Mouse (Mus musculus) left cerebral cortex, adult 8-10 months (tissue): ENCODE data around the gene Sprn. TPM values are rescaled to one million over a fixed set of nuclear protein-coding genes. Genes with fewer than 3 reads are reported as not detected.
"Not testable (repeated sequence)": the region's sequence is repeated elsewhere in the genome, so short reads cannot be mapped to it uniquely, and the experiment has no call there.

ENCODE experiments used
- DNase-seq, 2 experiments: peaks; one replicate each; pipeline ENCODE4 v3.0.0; 2022; ENCODE audit warnings: low spot score in 2 of 2
- total RNA-seq, 4 experiments: library from RNA; stranded (reverse); gene quantifications; 2 replicates each; pipeline ENCODE4 v1.2.4; 2022

Sprn gene
- total RNA-seq, 4 experiments from 2014 or later, result 121 to 142 (median 130) TPM

DNA sequence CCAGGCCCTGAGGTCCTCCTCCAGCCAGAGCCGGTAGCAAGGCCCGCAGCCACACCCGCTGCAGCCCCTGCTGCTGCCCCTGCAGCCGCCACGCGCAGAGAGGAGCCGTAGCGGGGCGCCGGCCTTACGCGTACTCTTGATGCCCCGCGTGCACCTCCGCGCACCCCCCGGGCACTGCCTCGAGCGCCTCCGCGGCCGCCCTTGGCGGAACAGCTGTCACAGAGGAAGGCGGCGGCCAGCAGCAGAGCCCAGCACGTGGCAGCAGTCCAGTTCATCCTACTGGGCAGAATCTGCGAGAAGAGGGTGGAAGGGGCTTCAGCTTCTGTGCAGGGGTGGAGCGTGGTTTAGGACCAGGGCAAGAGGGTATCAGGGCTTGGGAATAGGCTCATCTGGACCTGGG, 1.3 kb downstream of the Sprn start:
- peak in 1 of 2 experiments; percentile 54 for DNase-seq

- DNase-seq, result no peak
Observed at GRCm38 (mm10) chr7:140144550-140144949, 10.1 kb downstream of the Sprn start.

- no peak for DNase-seq
Observed at GRCm38 (mm10) chr7:140141350-140141749, 13.3 kb downstream of the Sprn start.

DNA sequence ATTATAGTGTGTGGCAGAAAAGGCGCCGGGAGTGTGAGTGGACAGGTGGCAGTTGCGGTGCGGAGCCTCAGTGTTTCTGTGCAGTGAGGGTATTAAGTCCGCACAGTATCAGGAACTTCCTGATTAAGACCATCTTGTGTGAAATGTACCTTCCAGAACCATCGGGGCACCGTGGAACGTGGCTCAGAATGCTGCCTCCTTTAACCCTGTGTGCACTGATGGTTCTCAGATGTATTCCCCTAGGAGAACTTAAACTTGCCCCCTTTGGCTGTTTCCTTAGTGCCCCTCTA, 16.7 kb downstream of the Sprn start:
- DNase-seq, result peak in 1 of 2 experiments; percentile 43

DNA sequence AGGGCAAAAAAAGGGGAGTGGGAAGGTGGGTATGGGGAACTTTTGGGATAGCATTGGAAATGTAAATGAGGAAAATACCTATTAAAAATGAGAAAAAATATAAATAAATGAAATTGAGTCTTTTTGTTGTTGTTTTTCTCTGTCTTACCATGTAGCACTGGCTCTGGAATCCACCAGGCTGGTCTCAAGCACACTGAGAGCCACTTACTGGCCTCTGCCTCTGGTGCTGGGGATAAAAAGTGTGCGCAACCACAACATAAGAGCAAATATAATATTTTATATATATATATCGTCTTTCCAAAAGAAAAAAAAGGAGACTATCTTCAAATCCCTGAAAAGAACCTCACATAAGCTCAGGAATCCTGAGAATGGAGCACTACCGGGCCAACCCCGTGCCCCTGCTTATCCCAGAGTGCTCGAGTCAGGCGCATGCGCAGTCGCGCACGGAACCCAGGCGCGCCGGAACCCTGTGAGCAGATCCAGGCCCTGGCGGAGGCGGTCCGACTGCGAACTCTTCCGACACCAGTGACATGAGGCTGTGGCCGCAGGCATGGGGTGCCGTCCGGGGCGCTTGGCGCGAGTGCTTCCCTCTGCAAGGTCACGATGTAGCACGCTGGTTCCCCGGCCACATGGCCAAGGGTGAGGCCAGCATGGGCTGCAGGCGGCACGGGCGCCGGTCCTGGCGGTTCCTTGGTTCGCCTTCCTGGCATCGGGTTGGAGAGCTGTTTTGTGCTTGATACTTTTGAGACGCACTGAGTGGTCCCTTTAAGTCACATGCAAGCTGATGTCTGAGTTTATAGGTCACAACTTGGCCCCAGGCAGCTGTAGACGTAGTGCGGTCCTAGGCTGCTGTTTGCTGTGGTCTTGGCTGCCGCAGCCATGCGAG, 17.3 kb downstream of the Sprn start, which contains the start of gene Mtg1:
Mtg1 (plus strand) TSS at position 430 of the 886 bp plus-strand sequence.
- DNase-seq, result peak; percentile 95 to 98

- DNase-seq, result no peak
Observed at GRCm38 (mm10) chr7:140135106-140135770, 19.4 kb downstream of the Sprn start.

DNA sequence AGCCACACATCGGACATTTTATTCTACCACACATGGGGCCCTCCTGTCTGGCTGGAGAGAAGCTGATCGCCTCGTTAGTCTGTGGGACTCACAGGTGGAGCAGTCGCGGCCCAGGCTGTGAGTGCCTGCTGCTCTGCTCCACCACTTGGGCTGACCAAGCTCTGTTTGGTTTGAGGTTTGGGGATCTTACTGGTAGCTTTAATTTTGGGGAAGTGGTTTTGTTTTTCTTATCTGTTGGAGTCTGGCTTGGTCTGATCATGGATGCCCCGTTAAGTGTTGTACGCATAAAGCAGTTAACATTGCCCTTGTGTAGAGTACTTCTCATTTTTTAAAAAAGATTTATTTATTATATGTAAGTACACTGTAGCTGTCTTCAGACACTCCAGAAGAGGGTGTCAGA, 20.6 kb downstream of the Sprn start:
- not testable (repeated sequence) for DNase-seq

- not testable (repeated sequence) for DNase-seq
Observed at GRCm38 (mm10) chr7:140132184-140132583, 22.5 kb downstream of the Sprn start.

- DNase-seq, result no peak
Observed at GRCm38 (mm10) chr7:140127911-140128310, 26.8 kb downstream of the Sprn start.

DNA sequence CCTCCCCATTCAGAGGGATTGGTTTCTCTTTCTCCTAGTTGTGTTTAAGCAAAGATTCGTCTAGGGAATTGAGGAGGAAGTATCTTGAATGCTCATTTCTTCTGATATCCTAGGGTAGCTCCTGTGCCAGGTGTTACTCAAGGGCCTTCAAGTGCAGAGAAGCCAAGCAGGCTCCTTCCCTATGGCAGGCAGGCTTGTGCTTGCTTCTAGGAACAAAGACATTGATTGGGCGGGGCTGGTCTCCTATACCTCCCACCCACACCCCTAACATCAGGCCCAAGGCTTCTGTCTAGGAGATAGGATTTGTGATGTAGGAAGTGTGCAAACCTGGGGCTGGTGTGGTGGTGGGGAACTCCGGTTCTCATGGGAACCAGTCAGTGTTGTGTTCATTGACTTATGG, 27.7 kb downstream of the Sprn start:
- no peak for DNase-seq

DNA sequence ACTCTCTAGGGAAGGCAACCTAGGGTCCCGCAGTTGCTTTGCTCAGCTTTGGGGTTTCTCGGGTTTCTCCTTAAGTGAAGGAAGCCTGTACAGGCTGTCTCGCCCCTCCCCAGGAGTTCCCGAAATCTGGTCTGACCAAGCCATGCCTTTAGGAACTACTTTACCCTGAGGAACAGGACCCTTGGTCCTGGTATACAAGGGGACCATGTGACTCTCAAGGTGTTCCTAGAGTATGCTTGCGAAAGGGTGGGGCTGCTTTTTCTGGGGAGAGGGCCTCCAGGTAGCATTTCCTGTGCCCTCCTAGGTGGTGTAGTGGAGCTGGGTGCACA, 28.7 kb downstream of the Sprn start:
- DNase-seq, result no peak

DNA sequence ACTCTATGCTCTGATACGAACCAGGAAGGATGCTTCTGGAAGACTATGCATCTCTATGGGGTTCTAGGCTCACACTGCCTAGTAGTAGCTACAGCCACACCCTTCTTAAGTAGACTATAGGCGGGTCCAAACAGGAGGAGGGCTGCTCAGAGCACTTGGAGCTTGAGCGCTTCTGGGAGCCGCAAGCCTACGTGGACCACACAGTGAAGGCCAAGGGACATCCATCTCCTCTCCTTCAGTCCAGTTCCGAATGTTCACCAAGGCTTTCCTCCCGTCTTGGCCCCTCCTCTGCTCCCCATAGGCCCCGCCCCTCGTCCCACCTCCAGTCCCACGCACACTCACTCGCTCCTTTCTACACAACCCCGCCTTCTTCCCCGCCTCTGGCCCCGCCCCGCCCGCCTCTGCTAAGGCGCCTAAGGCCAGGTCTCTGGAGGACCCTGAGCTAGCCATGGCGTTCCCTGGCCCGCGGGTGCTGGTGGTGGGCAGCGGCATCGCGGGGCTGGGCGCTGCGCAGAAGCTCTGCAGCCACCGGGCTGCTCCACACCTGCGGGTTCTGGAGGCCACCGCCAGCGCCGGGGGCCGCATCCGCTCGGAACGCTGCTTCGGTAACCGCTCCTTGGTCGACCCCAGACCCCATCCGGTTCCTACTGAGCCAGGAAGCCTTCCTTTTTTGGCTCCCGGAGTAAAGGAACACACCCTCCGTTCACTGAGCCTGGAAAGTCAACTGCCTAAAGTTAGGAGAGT, 29.2 kb downstream of the Sprn start:
- peak; percentile 68 to 86 for DNase-seq

- no peak for DNase-seq
Observed at GRCm38 (mm10) chr7:140124382-140124781, 30.3 kb downstream of the Sprn start.

DNA sequence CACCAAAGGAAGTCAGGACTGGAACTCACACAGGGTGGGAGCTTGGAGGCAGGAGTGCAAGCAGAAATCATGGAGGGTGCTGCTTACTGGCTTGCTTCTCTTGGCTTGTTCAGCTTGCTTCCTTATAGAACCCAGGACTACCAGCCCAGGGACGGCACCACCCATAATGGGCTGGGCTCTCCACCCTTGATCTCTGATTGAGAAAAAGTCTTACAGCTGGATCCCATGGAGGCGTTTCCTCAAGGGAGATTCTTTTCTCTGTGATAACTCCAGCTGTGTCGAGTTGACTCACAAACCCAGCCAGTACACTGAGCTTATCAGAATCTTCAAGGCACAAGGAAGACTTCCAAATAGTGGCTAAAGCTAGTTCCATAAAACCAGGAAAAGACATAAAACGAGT, 31.9 kb downstream of the Sprn start:
- DNase-seq, result no peak

DNA sequence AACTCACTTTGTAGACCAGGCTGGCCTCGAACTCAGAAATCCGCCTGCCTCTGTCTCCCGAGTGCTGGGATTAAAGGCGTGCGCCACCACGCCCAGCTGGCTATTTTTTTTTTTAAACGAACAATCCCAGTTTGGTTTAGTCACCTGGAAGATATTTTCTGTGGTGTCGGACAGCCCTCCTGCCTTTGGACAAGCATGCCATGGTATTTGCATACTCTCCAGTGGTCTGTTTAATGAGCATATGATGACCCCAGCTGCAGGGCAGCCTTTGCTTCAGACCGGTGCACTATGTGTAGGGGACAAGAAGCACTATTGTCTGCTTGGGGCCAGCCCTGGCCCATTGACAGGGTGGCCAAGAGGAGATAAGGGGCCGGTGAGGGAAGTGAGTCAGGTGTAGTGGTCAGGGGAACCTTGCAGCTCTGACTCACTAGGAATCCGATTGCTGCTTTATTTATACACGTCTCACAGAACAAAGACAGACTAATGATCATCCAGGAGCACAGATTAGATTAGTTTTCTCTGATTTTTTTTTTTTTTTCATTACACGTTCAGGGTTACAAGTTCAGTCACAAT, 33.3 kb downstream of the Sprn start:
- DNase-seq, result no peak

- DNase-seq, result no peak
Observed at GRCm38 (mm10) chr7:140120484-140120883, 34.2 kb downstream of the Sprn start.

- peak; percentile 73 to 81 for DNase-seq
Observed at GRCm38 (mm10) chr7:140116329-140117054, 38.2 kb downstream of the Sprn start, which contains the start of gene Echs1. Gene Echs1, minus strand, starts transcription at chr7:140116476.

DNA sequence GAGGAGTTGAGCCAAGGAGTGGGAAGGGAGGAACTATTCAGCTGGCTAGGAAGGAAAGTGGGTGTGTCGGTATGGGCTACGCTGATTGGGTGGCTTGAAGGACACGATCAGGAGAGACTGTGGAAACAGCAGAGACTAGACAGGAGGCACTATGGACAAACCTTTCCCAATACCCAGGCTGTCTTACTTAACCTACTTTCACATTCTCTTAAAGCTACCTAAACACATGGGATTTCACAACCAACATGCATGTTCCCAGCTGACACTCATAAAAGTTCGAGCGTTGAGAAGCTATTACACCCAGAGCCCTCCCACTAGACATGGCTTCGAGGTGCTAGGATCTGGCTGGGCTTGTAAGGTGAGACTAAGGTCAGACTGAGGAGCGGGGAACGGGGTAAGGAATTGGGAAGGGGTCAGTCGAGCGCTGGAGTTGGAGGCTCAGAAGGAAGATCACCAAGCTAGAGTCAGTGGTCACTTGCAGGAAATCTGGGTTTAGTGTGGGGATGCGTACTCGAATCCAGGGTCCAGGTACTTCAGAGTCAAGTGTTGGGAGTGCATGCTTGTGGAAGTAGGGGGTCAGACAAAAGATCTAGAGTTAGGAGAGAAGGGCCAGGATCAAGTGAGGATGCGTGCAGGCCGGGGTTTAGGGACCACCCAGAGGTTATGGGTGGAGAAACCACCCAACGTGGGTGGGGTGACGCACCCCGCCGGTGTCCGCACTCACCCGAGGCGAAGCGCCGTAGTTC, 38.9 kb downstream of the Sprn start, which contains the start of gene Paox:
Paox (plus strand) TSS at position 217 of the 746 bp plus-strand sequence.
- peak; percentile 25 to 67 for DNase-seq

- no peak for DNase-seq
Observed at GRCm38 (mm10) chr7:140111943-140112342, 42.7 kb downstream of the Sprn start.

DNA sequence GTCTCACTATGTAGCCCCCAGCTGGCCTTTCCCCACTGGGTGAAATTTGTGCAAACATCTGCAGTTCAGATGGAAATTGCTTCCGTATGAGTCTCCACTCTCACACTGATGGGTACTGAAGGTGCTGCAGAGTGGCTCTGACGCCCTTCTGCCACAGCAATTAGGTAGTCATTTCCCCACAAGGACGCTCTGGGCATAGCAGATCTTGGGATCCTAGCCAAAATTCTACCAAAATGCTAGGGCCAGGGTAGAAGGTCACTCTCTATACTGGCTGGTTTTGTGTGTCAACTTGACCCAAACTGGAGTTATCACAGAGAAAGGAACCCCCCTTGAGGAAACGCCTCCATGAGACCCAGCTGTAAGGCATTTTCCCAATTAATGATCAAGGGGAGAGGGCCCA, 50.7 kb downstream of the Sprn start:
- no peak for DNase-seq
